Mouse (Mus musculus): ENCODE results near the gene Mettl7a1. TPM values are rescaled to one million over a fixed set of nuclear protein-coding genes. Genes with fewer than 3 reads are reported as not detected.
"Not testable (repeated sequence)": the region's sequence is repeated elsewhere in the genome, so short reads cannot be mapped to it uniquely, and the experiment has no call there.

The Mettl7a1 gene
- polyA plus RNA-seq, 1 experiment from 2014 or later, result 19.0 TPM

GRCm38 (mm10) chr15:100270609-100271008, 33.3 kb upstream of the Mettl7a1 start:
- not testable (repeated sequence) for H3K9ac ChIP-seq (replicated peaks; ENCODE audit: low read length); H3K4me1 ChIP-seq (ENCODE audit: insufficient read depth, low read length); ATAC-seq (ENCODE audit: low FRiP score, low TSS enrichment); H3K4me3 ChIP-seq (ENCODE audit: low read length); H3K27me3 ChIP-seq (ENCODE audit: insufficient read depth, low read length); H3K27ac ChIP-seq (ENCODE audit: low read length); H3K4me2 ChIP-seq (replicated peaks; ENCODE audit: low read depth, low read length); H3K9me3 ChIP-seq (ENCODE audit: low read length); H3K36me3 ChIP-seq (ENCODE audit: insufficient read depth, low read length)
- 46% methylated on average over 7 of the region's 7 CpGs for WGBS

- ATAC-seq (ENCODE audit: low FRiP score, low TSS enrichment), result no peak
- H3K9ac ChIP-seq (replicated peaks; ENCODE audit: low read length), result no peak overlapping the region
- H3K4me3 ChIP-seq (ENCODE audit: low read length), result no peak overlapping the region
- 75% methylated on average over 14 of the region's 14 CpGs for WGBS
- H3K4me2 ChIP-seq (replicated peaks; ENCODE audit: low read depth, low read length), result no peak overlapping the region
- H3K4me1 ChIP-seq (ENCODE audit: insufficient read depth, low read length), result no peaks in the 10 kb centered on the region
- peaks cover 3% of the 10 kb centered on the region; the same call in 1 of the 2 replicates for H3K9me3 ChIP-seq (ENCODE audit: low read length)
- H3K27ac ChIP-seq (ENCODE audit: low read length), result no peak overlapping the region
- no peaks in the 10 kb centered on the region for H3K27me3 ChIP-seq (ENCODE audit: insufficient read depth, low read length)
- no peaks in the 10 kb centered on the region for H3K36me3 ChIP-seq (ENCODE audit: insufficient read depth, low read length)
These were observed 32.5 kb upstream of the Mettl7a1 start for GRCm38 (mm10) chr15:100271411-100271810.

- H3K4me2 ChIP-seq (replicated peaks; ENCODE audit: low read depth, low read length); H3K9me3 ChIP-seq (ENCODE audit: low read length); H3K36me3 ChIP-seq (ENCODE audit: insufficient read depth, low read length); H3K27ac ChIP-seq (ENCODE audit: low read length); H3K4me3 ChIP-seq (ENCODE audit: low read length); H3K9ac ChIP-seq (replicated peaks; ENCODE audit: low read length); H3K4me1 ChIP-seq (ENCODE audit: insufficient read depth, low read length); H3K27me3 ChIP-seq (ENCODE audit: insufficient read depth, low read length); ATAC-seq (ENCODE audit: low FRiP score, low TSS enrichment): not testable (repeated sequence)
- WGBS, result 93% methylated on average over 4 of the region's 4 CpGs
These were observed 30.1 kb upstream of the Mettl7a1 start for GRCm38 (mm10) chr15:100273791-100274308.

GRCm38 (mm10) chr15:100274790-100275559, 29.0 kb upstream of the Mettl7a1 start:
- Histone ChIP-seq H3K9ac (replicated peaks; ENCODE audit: low read length) (no peak overlapping the region), H3K27me3 (ENCODE audit: insufficient read depth, low read length) (no peaks in the 10 kb centered on the region), H3K4me3 (ENCODE audit: low read length) (no peak overlapping the region), H3K9me3 (ENCODE audit: low read length) (peaks cover 3% of the 10 kb centered on the region; the same call in 1 of the 2 replicates), H3K4me2 (replicated peaks; ENCODE audit: low read depth, low read length) (no peak overlapping the region), H3K4me1 (ENCODE audit: insufficient read depth, low read length) (no peaks in the 10 kb centered on the region), H3K36me3 (ENCODE audit: insufficient read depth, low read length) (no peaks in the 10 kb centered on the region), H3K27ac (ENCODE audit: low read length) (no peak overlapping the region)
- 88% methylated on average over 7 of the region's 7 CpGs for WGBS
- ATAC-seq (ENCODE audit: low FRiP score, low TSS enrichment), result no peak

- WGBS, result 99% methylated on average over 4 of the region's 4 CpGs
- H3K4me3 ChIP-seq (ENCODE audit: low read length), result no peak overlapping the region
- no peak overlapping the region for H3K27ac ChIP-seq (ENCODE audit: low read length)
- H3K4me2 ChIP-seq (replicated peaks; ENCODE audit: low read depth, low read length), result no peak overlapping the region
- no peak for ATAC-seq (ENCODE audit: low FRiP score, low TSS enrichment)
- H3K4me1 ChIP-seq (ENCODE audit: insufficient read depth, low read length), result no peaks in the 10 kb centered on the region
- H3K36me3 ChIP-seq (ENCODE audit: insufficient read depth, low read length), result no peaks in the 10 kb centered on the region
- H3K9ac ChIP-seq (replicated peaks; ENCODE audit: low read length), result no peak overlapping the region
- peaks cover 1% of the 10 kb centered on the region; the same call in 1 of the 2 replicates for H3K9me3 ChIP-seq (ENCODE audit: low read length)
- H3K27me3 ChIP-seq (ENCODE audit: insufficient read depth, low read length), result no peaks in the 10 kb centered on the region
These were observed 27.5 kb upstream of the Mettl7a1 start for GRCm38 (mm10) chr15:100276403-100276802.

- no peak for ATAC-seq (ENCODE audit: low FRiP score, low TSS enrichment)
- H3K27ac ChIP-seq (ENCODE audit: low read length), result no peak overlapping the region
- 83% methylated on average over 3 of the region's 3 CpGs for WGBS
These were observed 26.4 kb upstream of the Mettl7a1 start for GRCm38 (mm10) chr15:100277586-100277985.

GRCm38 (mm10) chr15:100280626-100281025, 23.3 kb upstream of the Mettl7a1 start, which contains the start of gene Tmprss12:
TSS of gene Tmprss12 (plus strand) at chr15:100280837.
- Histone ChIP-seq H3K9me3 (ENCODE audit: low read length) (no peaks in the 10 kb centered on the region), H3K9ac (replicated peaks; ENCODE audit: low read length) (no peak within 1 kb of the TSS), H3K4me1 (ENCODE audit: insufficient read depth, low read length) (no peaks in the 10 kb centered on the region), H3K36me3 (ENCODE audit: insufficient read depth, low read length) (no peaks in the 10 kb centered on the region), H3K27ac (ENCODE audit: low read length) (no peak within 1 kb of the TSS), H3K27me3 (ENCODE audit: insufficient read depth, low read length) (no peaks in the 10 kb centered on the region), H3K4me2 (replicated peaks; ENCODE audit: low read depth, low read length) (no peak within 1 kb of the TSS), H3K4me3 (ENCODE audit: low read length) (no peak within 1 kb of the TSS)
- ATAC-seq (ENCODE audit: low FRiP score, low TSS enrichment), result no peak
- 99% methylated on average over 19 of the region's 20 CpGs for WGBS

More at GRCm38 (mm10) chr15:100277586-100277985, 26.4 kb upstream of the Mettl7a1 start:
- Histone ChIP-seq H3K4me2 (replicated peaks; ENCODE audit: low read depth, low read length) (no peak overlapping the region), H3K9ac (replicated peaks; ENCODE audit: low read length) (no peak overlapping the region), H3K36me3 (ENCODE audit: insufficient read depth, low read length) (no peaks in the 10 kb centered on the region), H3K4me3 (ENCODE audit: low read length) (no peak overlapping the region), H3K27me3 (ENCODE audit: insufficient read depth, low read length) (no peaks in the 10 kb centered on the region), H3K9me3 (ENCODE audit: low read length) (no peaks in the 10 kb centered on the region), H3K4me1 (ENCODE audit: insufficient read depth, low read length) (no peaks in the 10 kb centered on the region)

GRCm38 (mm10) chr15:100288980-100289379, 15.0 kb upstream of the Mettl7a1 start:
- H3K27me3 ChIP-seq (ENCODE audit: insufficient read depth, low read length), result no peaks in the 10 kb centered on the region
- no peak overlapping the region for H3K9ac ChIP-seq (replicated peaks; ENCODE audit: low read length)
- no peak for ATAC-seq (ENCODE audit: low FRiP score, low TSS enrichment)
- H3K4me1 ChIP-seq (ENCODE audit: insufficient read depth, low read length), result no peaks in the 10 kb centered on the region
- no peaks in the 10 kb centered on the region for H3K36me3 ChIP-seq (ENCODE audit: insufficient read depth, low read length)
- no peak overlapping the region for H3K27ac ChIP-seq (ENCODE audit: low read length)
- no peak overlapping the region for H3K4me2 ChIP-seq (replicated peaks; ENCODE audit: low read depth, low read length)
- 85% methylated on average over 6 of the region's 6 CpGs for WGBS
- H3K4me3 ChIP-seq (ENCODE audit: low read length), result no peak overlapping the region
- H3K9me3 ChIP-seq (ENCODE audit: low read length), result no peaks in the 10 kb centered on the region

GRCm38 (mm10) chr15:100290858-100291257, 13.1 kb upstream of the Mettl7a1 start:
- H3K27me3 ChIP-seq (ENCODE audit: insufficient read depth, low read length), result no peaks in the 10 kb centered on the region
- WGBS, result 83% methylated on average over 5 of the region's 5 CpGs

GRCm38 (mm10) chr15:100292326-100292725, 11.6 kb upstream of the Mettl7a1 start:
- WGBS, result 34% methylated on average over 7 of the region's 7 CpGs
- H3K4me3 ChIP-seq (ENCODE audit: low read length), result no peak overlapping the region
- H3K4me1 ChIP-seq (ENCODE audit: insufficient read depth, low read length), result no peaks in the 10 kb centered on the region
- no peak overlapping the region for H3K4me2 ChIP-seq (replicated peaks; ENCODE audit: low read depth, low read length)
- H3K27ac ChIP-seq (ENCODE audit: low read length), result no peak overlapping the region
- no peaks in the 10 kb centered on the region for H3K9me3 ChIP-seq (ENCODE audit: low read length)
- no peaks in the 10 kb centered on the region for H3K36me3 ChIP-seq (ENCODE audit: insufficient read depth, low read length)
- H3K9ac ChIP-seq (replicated peaks; ENCODE audit: low read length), result no peak overlapping the region
- no peak for ATAC-seq (ENCODE audit: low FRiP score, low TSS enrichment)
- H3K27me3 ChIP-seq (ENCODE audit: insufficient read depth, low read length), result no peaks in the 10 kb centered on the region

More at GRCm38 (mm10) chr15:100290858-100291257, 13.1 kb upstream of the Mettl7a1 start:
- Histone ChIP-seq H3K36me3 (ENCODE audit: insufficient read depth, low read length) (no peaks in the 10 kb centered on the region), H3K4me2 (replicated peaks; ENCODE audit: low read depth, low read length) (no peak overlapping the region), H3K9me3 (ENCODE audit: low read length) (no peaks in the 10 kb centered on the region), H3K27ac (ENCODE audit: low read length) (no peak overlapping the region), H3K9ac (replicated peaks; ENCODE audit: low read length) (no peak overlapping the region), H3K4me1 (ENCODE audit: insufficient read depth, low read length) (no peaks in the 10 kb centered on the region), H3K4me3 (ENCODE audit: low read length) (no peak overlapping the region)
- no peak for ATAC-seq (ENCODE audit: low FRiP score, low TSS enrichment)

Data from kidney, embryonic 16.5 days (tissue).